Mouse (Mus musculus): ENCODE measurements at regions not wholly inside any gene's neighbourhood (a gene's known extent, or its start where the extent isn't known, plus 50 kb on each side); places are given as distances from the start of the nearest gene placed in this dataset.

DNA sequence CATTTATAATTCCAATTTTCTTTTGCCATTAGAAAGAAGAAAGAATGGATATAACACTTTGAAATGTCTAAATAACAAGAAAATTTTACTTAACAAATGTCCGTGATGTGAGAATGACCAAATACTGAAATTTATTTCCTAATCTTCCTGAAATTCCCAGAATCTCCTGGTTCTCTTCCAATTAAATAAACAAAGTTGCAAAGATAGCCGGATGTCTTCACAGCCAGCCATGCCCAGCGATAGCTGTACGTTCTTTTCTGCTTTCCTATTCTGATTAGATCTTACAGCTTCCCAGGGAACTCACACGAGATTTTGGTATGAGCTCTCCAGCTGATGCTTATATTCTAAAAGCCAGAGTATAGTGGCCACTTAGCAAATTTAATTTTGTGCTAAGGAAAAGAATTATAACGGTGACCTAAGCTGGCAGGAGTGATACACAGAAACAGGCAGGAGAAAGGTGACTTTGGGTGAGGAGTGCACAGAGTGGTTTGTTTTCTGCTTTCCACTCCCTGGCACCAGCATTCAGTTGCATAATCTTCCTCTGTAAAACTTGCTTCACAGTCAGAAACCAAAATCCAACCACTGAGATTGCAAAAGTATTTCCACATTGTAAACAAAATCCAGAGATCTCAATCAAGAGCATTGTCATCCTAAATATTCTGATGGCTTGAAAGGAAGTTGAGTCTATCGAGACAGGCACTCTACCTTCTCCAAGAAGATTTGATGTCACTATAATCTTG is 74.7 kb upstream of the Foxq1 start:
- no peak for DNase-seq (ENCODE audit: low read depth in 1 of 2, low spot score in 2 of 2)

DNA sequence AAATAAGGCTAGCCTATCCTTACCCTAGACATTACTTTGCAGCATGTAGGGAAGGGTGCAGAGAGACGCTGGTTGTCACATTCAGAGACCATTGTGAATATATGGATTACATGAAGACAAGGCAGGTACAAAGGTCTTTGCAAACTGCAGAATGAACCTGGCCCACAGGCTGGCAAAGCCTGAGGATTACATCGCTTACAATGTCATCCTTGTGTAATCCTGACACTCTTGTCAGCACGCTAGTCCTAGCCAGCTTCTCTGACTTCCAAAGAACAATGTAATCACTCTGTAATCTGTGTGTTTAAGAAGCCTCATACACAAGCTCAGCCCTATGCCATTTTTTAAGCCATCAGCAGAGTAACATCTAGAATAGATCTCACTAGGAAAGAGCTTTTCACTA is 69.6 kb upstream of the Foxq1 start:
- no peak for DNase-seq (ENCODE audit: low read depth in 1 of 2, low spot score in 2 of 2)

DNA sequence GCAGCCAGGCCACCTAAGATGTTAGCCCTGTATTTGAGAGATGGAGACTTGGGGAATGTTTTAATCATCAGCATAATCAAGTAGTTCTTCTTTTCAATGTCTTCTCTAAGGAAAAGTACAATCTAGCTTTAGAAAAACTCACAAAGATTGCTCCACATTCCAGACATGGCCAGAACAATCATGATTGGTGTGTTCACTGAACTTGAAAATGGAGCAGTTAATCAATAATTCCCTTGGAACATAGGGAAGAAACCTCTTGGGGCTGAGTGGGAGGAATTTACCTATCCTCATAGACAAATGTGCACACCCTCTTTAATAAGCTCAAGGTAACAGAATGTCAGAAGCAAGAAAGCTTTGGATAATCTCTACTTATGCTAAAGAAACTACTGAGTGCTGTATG is 67.7 kb upstream of the Foxq1 start:
- no peak for DNase-seq (ENCODE audit: low read depth in 1 of 2, low spot score in 2 of 2)

DNA sequence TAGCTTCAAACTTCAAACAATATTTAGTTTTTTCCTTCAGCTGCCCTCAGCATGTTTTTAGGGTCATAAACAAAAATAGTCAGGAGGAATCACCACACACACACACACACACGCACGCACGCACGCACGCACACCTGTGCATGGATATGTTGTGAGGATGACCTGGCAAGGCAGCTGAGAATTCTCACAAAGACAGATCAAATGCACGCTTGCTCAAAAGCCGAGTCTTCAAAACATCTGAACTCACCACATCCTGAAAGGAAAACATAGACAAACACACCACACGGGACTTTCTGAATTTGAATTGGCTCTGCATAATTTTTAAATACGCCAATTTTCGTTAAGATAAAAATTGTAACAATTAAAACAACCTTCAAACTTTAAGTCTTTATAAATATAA is 52.7 kb upstream of the Foxq1 start:
- DNase-seq (ENCODE audit: low read depth in 1 of 2, low spot score in 2 of 2): no peak

DNA sequence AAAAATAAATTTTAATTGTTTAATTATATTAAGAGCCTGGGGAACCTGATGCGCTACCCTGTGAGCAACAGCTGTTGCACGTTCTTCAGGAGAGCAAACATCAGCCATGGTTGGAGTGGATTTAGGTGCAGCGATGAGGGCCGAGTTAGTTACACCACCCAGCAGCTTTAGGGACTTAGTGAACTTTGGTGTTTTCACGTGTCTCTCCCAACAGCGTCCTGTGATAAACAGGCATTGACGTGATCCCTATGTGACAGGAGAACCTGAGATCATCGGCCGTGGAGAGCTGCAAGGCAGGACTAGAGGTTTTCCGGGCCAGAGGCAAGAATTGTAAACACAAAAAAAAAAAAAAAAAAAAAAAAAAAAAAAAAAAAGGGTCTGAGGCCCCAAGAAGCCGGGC is 52.1 kb upstream of the Foxq1 start:
- no peak for DNase-seq (ENCODE audit: low read depth in 1 of 2, low spot score in 2 of 2)

DNA sequence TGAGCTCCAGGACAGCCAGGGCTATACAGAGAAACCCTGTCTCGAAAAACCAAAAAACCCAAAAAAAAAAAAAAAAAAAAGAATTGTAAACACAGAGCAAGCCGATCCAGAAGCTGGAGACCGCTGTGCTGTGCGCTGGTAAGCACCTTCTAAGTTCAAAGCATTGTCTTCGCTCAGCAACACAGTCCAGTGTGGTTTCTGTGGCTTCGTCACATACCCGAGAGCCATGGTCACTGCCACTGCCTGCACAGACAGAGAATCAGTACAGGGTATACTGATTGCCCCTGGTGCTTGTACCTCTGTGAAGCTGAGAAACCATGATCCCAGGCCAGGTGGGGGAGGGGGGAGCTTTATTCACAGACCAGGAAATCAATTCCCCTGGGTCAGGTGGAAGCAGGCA is 51.6 kb upstream of the Foxq1 start:
- no peak for DNase-seq (ENCODE audit: low read depth in 1 of 2, low spot score in 2 of 2)

DNA sequence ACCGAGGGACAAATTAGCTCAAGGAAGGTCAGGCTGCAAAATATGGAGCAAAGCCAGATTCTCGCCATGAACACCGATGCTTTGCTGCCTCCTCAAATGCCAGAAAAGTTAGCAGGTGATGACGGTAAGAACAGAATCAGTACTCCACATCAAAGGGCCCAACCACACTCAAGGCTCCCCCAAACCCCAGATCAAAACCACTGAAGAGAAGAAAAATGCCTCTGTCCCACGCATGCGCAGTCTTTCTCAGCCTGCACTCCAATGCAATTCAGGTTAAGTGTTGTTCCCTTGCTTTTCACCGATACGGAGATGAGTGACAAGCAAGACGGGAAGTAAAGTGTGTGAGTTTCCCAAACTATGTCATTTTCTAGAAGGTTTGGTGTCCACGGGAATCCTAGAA is 50.5 kb upstream of the Foxq1 start:
- no peak for DNase-seq (ENCODE audit: low read depth in 1 of 2, low spot score in 2 of 2)
